Mouse (Mus musculus) kidney, postnatal 10 days (tissue): ENCODE measurements around the gene Cldn20.

Source experiments
- DNase-seq: peaks from one replicate; pipeline ENCODE4 v3.0.0; 2021; ENCODE audit warnings: mixed read lengths

Gene Cldn20

DNA sequence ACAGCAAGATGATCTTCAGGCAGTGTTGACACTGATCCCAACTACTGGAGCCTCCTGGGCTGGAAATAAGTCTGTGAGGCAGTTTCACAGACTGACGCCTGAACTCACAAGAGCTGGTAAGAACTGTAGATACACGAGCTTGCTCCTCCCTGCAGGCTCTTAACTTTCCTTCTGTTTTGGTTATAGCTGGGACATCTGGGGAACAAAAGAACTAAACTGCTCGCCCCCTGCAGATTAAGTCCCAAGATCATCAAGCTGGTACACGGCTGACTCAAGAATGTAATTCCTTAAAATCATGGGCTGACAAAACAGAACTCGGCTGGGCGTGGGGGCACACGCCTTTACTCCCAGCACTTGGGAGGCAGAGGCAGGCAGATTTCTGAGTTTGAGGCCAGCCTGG lies 1.8 kb upstream of the Cldn20 start:
- DNase-seq, result no peak

- DNase-seq, result no peak
Observed at GRCm38 (mm10) chr17:3531641-3532040, 713 bp upstream of the Cldn20 start.

- peak; percentile 34 for DNase-seq
Observed at GRCm38 (mm10) chr17:3533425-3533824, 1.1 kb downstream of the Cldn20 start.

DNA sequence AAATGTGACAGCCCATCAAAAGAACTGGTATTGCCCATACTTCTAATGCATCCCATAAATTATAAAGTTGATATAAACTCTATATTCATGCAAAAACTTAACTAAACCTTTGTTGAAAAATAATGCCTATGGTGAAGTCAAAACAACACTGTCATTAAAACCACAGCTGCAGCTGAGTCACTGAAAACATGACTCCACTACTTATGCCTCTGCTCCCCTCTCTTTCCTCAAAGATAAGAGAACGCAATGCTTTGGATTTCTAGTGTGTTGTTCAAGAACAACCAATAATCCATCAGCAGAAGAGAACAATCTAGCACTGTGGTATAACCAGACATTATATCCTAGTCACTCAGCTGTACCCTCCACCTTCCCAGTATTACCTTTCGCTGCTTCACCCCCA lies 8.0 kb downstream of the Cldn20 start:
- DNase-seq, result no peak

DNA sequence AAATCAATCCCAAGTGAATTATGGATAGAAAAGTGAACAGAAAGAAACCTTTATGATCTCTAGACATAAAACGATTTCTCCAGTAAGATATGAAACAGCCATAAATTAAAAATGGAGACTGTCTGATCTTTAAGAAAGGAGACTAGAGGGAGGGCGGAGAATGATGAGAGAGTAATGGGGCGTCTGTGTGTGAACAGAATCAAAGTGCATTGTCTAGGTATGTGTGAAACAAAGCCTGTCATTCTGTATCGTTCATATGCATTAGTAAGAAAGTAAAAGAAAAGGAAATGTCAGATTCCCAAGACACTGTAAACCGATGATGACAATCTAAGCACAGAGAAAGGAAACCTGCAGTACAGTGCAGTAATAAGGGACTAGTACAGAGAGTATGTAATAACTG lies 8.7 kb downstream of the Cldn20 start:
- DNase-seq, result no peak

DNA sequence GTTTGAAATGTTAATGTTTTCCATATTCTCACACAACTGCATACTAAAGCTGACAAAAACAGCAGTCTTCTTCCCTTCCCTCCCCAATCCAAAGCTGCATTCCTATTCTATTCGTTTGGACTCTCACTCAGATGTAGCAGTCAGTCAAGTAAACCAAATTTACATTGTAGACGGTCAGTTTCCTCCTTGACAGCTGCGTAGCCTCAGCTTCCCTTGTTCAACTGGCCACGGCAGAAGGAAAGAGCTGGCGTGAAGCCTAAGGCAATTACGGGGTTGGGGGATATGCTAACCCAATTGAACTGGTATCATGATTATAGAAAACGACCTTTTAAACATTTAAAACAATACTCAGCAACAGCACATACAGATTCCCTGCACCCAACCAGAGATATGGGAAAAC lies 15.4 kb downstream of the Cldn20 start:
- no peak for DNase-seq

- no peak for DNase-seq
Observed at GRCm38 (mm10) chr17:3556251-3556650, 23.9 kb downstream of the Cldn20 start.

- DNase-seq, result peak; percentile 98
Observed at GRCm38 (mm10) chr17:3557331-3558311, 25.3 kb downstream of the Cldn20 start, which contains the start of gene Tfb1m. Gene Tfb1m (minus strand): TSS chr17:3557781.

DNA sequence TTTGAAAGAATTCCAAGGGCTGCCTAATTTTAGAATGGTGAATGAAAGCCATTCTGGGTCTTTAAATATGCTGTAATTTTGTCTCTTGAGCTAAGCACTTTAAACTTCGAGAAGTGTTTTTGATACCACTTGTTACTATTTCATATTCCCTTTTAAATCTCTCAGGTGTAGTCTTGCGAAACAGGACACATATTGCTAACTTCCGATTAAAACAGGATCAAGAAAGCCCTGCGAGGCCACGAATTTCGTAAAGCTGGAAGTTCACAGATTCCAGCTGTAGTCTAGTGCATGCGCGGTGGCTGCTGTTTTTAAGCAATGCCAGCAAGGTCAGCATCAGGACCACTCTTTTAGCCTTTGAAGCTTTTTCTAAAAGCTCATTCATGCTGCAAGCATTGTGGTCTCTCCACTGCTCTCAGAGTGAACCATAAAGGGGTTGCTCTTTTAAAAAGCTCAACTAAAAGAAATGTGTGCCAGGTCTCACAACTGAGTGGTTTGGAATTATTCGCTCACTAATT lies 26.1 kb downstream of the Cldn20 start:
- peak; percentile 13 for DNase-seq

DNA sequence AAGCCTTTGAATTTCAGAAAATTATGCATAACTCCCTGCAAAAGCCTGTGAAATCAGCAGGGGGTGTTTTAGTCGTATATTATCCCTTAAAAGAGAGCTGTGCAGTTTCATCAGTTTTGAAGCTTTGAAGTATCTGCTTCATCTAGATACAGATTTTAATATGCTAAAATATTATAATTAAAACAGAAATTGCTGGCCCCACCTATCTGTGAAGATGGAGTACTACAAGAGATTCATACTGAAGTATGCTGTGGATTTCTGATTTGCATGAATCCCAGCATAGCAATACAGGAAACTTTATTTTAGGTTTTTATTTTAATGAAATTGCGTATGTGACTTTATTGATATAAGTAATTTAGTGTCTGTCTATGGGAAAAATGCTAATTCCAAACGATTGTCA lies 28.2 kb downstream of the Cldn20 start:
- DNase-seq, result no peak

GRCm38 (mm10) chr17:3562405-3562804 lies 30.1 kb downstream of the Cldn20 start:
- DNase-seq, result no peak

DNA sequence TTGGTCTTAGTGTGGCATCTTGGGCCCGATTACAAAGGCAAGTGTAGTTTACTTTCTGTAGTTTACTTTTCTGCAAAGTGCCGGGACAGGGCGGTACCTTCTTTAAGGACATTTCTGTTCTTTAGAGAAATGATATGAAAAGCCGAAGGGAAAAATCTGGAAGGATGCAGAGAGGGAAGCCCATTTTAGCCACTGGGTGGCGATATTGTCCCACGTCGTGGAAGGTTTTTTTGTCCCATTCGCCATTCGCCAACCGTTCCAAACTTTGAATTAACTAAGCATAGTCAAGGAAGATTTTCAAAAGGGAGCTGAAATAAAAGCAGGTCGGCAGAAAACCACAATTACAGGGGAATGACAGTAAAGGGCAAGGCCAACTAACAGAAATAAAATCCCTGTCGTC lies 38.5 kb downstream of the Cldn20 start:
- peak; percentile 87 for DNase-seq
